Mouse (Mus musculus): ENCODE measurements around the gene Tbc1d23. TPM values are rescaled to one million over a fixed set of nuclear protein-coding genes. Genes with fewer than 3 reads are reported as not detected.
"Not testable (repeated sequence)": the region's sequence is repeated elsewhere in the genome, so short reads cannot be mapped to it uniquely, and the experiment has no call there.

The Tbc1d23 gene
- 9.7 and 16.0 TPM in 2 replicates for polyA plus RNA-seq (2012; rRNA removed)

DNA sequence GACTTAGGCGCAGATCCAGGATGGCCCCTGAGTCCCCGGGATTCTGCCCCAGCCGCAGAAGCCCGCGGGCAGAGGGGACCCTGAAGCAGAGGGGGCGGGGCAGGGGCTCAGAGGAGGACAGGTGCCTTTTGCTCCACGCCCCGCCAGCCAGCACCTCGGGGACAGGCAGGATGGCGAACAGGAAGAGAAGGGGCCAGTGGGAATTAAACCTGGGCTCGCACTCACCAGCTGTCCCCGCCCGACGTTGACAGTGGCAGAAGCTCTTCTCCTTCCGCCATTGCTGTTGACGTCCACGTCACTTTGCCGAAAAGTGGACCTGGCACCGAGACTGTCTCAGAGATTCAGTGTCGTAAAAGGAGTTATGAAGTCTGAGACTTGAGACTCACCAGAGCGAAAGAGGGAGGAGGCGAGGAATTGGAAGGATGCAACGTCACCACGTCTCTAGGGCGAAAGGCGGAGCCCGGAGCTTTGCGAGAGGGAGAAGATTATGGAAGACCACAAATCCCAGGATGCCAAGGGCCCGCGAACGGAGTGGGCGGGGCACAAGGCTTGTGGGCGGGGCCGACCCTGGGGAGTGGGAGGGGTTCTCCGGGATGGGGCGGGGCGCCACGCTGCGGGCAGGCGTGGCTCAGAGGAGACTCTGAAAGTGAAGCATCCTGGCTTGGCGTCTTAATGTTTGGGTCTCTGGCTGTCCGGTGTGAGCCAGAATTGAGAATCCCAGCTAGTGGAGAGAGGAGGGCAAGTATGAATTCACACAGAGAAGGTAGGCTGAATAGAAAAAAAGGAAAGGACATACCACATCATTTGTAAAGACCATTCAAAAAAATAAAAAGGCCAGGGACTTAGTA is at the start of gene Tbc1d23:
Gene Tbc1d23, minus strand, starts transcription at position 416 of the 848 bp plus-strand sequence.
- WGBS: under 1% methylated on average over 42 of the region's 42 CpGs
- peak; percentile 97 for DNase-seq (ENCODE audit: low read depth, low spot score)

DNA sequence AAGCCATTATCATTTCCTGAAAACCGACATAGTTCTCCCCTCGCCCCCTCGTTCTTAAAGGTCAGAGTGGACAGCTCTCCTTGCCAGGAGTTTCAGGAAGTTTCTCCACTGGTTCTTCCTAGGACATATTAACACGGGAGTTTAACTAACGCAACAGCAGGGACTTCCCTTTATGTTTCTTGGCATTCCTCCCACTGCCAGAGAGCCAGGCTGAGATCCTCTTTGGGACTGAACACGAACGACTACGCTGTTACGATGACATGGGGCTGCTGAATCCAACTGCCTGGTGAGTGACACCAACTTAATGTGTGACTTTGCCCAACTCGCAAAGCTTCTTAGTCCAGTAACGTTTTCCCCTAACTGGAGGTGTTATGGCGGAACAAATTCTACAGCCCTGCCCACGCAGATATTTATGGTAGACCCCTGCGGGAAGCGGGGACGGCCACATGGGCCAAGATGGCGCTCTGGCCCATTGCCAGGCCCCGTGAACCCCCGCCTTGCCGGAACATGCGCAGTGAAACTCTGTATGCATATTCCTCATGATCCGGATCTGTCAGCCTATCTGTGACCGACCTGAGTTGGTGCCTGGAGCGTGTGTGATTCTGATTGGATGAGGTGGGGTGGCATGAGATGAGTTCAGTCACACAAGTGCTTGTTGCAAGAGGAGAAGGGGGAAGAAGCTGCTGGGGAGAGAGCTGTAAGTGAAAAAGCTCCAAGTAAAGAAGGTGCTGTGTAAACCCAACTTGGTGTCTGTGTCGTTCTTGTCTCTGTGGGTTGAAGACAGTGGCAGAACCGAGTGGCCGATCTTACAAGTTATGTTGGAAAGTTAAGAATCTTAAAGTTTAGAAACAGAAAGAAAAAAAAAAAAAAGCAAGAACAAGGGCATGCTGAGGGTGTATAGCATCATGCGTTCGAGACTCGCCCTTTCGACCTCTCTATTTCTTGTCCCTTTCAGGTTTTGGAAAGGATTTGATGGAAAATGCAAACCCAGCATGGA is 49.2 kb upstream of the Tbc1d23 start:
- 80% methylated on average over 31 of the region's 31 CpGs for WGBS
- no peak for DNase-seq (ENCODE audit: low read depth, low spot score)

DNA sequence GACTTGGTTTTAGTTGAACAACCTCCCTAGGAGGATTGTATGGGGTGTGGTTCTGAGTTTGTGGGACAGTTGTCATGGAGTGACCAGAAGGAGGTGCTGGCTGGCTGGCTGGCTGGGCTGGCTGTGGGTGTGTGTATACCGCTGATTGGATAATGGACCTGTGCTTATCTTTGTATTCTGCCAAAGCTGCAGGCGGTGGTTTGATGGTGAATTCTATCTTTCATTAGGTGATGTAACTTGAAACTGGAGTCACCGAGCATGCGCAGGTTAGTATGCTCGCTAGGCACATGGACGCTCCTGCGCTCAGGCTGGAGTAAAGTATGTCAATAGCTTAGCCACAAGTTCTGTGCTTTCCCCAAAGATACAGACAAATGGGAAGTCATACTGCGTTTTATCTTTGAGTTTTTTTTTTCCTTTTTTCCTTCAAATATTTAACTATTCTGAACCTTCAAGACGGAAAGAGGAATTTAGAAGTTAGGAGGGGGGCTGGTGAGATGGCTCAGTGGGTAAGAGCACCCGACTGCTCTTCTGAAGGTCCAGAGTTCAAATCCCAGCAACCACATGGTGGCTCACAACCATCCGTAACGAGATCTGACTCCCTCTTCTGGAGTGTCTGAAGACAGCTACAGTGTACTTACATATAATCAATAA is 47.8 kb upstream of the Tbc1d23 start:
- 87% methylated on average over 12 of the region's 12 CpGs for WGBS
- no peak for DNase-seq (ENCODE audit: low read depth, low spot score)

DNA sequence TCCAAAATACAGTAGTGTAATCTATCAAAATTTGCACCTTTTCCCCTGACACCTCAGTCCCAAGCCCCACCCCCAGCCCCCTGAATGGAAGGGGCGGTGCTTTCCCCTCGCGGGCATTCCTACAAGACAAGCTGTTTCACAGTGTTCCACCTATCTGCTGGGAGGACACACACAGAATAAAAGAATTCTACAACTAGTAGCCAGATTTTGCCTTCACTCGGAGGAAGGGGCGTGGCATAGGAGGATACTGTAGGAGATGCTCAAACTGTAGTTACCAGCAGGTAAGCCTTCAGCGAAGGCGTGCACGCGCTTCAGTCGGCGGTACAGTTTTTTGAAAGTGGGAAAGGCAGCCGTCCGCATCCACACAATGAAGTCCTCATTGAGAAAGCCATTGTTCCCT is 38.4 kb upstream of the Tbc1d23 start:
- 90% methylated on average over 13 of the region's 13 CpGs for WGBS
- DNase-seq (ENCODE audit: low read depth, low spot score): no peak

DNA sequence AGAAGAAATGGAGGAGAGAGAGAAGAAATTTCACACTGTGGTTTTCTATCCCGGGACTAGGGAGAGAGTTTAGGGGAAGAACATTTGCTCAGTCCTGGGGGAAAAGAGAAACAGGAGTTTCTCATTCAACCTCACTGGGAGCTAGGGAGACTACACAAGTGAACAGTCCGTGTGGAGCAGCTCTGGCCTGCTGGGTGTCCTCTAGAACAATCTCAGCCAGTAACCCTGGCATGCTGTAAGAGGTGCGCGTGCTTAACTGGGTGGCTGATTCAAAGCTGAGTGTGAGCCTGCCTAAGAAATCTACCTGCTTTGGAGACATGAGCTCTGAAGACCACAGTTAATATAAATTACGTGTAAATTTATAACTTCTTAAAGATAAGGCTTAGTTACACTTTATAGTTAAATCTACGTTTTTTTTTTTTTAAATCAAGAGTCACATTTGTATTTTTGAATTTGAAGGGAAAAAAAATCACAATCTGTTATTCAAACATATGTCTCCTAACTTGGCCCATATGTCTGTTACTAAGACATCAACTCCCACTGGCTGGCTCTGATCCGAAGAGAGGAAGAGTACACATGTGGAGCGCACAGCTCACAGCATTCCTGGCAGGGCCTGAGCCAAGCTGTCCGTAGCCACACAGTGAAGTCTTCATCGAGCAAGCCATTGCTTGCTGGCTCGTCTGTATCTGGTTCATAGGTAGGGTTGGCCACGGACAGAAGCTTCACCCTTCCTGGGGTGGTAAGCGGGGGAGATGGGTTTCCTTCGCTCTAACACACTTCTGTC is 36.9 kb upstream of the Tbc1d23 start:
- WGBS: 78% methylated on average over 14 of the region's 14 CpGs
- no peak for DNase-seq (ENCODE audit: low read depth, low spot score)

DNA sequence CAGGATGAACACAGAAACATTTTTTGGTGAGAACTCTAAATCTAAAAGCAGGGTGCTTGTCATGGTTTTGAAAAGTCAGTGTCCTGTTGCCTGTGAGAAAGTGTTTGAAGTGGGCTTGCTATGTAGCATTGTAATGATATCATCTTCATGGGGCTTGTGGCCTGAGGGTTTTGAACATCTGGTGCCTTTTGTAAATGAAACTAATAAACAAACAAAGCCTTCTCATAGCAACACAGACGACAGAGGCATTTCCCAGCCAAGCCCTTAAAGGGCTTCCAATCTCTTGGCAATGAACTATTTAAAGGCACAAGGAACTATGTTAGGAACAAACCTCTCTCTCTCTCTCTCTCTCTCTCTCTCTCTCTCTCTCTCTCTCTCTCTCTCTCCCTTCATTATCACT is 35.8 kb upstream of the Tbc1d23 start:
- DNase-seq (ENCODE audit: low read depth, low spot score): no peak
- WGBS: 3% methylated on average over 1 of the region's 1 CpGs

DNA sequence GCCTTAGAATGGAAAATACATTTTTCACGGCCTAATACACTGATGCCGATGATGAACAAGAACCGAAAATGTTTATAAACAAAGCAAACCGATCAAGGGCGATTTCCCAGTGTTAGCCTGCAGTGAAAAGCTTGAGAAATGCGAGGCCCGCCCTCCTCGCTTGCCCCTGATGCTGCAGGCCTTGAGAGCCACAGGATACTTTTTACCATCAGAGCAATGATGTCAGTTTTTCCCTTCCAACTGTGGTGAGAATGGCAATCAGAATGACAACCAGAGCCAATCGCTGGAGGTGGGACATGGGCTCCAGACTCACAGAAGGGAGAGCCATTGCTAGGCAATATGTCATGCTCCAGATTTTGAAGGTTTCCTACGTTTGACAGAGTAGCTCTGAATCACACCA is 28.8 kb upstream of the Tbc1d23 start:
- 77% methylated on average over 10 of the region's 10 CpGs for WGBS
- DNase-seq (ENCODE audit: low read depth, low spot score): no peak

DNA sequence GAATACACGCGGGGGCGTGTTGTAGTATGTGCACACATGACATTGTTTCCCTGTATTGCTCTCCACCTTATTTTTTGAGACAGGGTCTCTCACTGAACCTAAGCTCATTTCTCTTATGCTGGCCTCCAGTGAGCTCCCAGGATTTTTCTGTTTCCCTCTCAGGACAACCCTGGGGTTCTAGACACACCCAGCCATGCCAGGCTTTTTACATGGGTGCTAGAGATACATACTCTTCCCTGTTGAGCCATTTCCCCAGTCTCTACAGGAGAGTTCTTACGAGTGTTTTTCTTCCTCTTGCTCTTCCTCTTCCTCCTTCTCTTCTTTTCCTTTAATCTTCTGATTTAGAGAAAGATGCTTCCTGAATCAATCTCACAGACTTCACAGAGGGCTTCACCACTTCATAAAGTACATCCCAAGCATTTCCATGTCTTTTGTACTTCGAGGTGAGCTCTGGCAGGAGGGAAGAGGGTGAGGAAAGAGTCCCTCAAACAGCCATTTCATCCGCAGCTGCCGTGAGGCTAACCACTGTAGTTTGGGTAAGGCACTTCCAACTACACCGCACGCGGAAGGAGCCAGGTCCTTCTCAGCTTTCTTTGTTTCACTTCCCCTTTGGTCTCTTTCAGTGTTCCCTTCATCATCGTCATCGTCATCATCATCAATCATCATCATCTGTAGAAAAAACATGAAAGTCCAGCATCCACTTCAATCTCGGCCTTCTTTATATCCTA is 28.2 kb upstream of the Tbc1d23 start:
- 79% methylated on average over 13 of the region's 13 CpGs for WGBS

DNA sequence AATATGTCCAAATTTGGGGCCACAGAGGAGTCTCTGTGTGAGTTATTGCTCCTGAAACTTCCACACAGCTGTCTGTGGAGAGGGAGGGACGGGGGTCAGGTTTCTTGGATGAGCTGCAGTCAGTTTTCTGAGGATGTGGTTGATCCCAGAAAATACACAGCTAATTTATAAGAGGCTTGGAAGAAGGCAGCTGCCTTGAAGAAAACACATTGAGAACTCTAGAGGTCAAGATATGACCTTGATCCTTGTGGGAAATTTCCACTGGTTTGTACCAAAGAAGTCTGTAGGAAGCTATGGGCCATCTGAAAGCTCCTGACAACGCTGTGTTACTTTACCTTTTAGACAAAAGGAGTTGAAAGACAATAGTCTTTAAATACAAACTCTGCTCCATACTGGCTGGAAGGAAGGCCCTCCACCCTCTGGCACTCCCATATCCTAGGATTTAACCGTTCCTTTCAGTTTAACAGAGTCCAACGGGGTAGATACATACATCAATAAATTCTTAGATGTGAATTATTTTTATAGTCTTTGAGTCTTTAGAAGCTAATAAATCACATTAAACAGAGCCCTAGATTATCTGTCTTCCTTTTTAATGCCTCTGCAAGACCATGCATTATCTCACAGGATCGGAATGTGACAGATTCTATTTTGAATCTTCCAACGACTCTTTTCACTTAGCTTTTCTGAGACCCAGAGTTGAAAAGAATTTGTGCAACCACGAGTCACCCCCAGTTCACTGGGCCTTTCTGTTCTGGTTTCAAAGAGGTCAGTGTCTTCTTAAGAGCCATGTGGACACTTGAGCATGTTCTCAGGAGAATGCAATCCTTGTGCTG is 20.5 kb upstream of the Tbc1d23 start:
- WGBS: 30% methylated on average over 7 of the region's 7 CpGs
- no peak for DNase-seq (ENCODE audit: low read depth, low spot score)

More for the DNA sequence above, 28.2 kb upstream of the Tbc1d23 start:
- DNase-seq (ENCODE audit: low read depth, low spot score): no peak

DNA sequence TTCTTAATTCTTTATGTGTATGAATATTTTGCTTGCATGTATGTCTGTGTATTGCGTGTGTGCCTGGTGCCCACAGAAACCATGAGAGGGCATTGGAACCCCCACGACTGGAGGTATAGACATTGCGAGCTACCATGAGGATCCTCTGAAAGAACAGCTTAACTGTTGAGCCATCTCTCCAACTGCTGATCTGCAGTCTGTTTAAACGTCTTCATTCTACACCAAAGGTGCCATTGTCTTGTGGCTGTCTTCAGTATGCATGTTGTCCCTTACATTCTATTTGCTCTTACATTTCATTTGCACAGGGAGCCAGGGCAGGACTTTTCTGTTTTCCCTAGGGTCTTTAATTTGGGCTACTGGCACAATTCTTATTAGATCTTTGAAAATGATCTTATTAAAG is 19.7 kb upstream of the Tbc1d23 start:
- 88% methylated on average over 4 of the region's 4 CpGs for WGBS
- no peak for DNase-seq (ENCODE audit: low read depth, low spot score)

DNA sequence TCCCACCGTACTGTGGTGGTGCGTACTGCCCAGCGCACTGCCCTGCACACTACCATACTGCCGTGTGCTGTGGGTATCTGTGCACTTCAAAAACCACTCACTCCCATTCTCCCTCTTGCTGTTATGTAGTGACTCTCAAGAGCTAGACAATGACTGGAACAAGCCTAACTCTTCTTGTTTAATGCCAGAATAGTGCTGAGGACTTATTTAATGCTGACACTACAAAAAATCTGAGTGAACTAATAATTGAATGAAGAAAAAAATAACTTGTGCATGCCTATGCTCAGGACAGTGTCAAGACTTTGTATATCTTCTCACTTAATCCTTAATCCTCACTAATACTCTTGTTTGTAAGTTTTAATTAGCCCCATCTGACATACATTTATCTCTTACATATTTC is 16.2 kb upstream of the Tbc1d23 start:
- WGBS: 91% methylated on average over 4 of the region's 4 CpGs

DNA sequence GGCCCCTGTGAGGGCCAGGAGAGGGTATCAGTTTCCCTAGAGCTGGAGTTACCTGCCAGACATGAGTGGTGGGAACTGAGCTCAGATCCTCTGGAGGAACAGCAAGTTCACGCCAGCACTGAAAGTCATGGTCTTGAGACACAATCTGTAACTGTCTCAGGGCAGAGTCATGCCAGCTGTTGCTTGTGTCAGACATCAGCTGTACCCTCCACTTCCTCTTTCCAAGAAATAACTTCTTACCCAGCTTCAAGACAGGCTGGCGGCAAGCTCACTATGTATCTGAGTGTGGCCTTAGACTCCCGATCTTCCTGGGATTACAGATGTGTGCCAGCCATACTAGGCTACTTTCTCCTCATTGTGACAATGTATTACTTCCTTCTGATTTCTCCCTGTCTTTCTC is 15.3 kb upstream of the Tbc1d23 start:
- WGBS: 79% methylated on average over 3 of the region's 3 CpGs

More for the DNA sequence above, 16.2 kb upstream of the Tbc1d23 start:
- DNase-seq (ENCODE audit: low read depth, low spot score): no peak

DNA sequence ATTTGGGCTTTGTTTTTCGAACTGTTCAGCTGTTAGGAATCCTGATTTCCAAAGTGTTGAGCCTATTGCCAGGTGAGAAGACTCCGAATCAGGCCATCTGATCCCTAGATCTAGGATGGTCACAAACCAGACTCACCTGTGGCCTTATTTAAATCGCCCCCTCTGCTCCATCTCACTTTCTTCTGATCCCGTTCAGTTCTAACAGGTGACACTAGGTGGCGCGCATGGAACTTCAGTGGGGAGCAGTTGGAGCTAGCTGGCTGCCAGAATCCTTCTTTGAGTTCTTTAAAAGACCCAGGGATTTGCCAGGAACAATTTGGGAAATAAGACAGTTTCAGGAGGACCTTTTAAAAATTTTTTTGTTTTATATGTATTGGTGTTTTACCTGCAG is 12.5 kb upstream of the Tbc1d23 start:
- 5% methylated on average over 6 of the region's 6 CpGs for WGBS
- peak; percentile 31 for DNase-seq (ENCODE audit: low read depth, low spot score)

More for the DNA sequence above, 15.3 kb upstream of the Tbc1d23 start:
- DNase-seq (ENCODE audit: low read depth, low spot score): no peak

DNA sequence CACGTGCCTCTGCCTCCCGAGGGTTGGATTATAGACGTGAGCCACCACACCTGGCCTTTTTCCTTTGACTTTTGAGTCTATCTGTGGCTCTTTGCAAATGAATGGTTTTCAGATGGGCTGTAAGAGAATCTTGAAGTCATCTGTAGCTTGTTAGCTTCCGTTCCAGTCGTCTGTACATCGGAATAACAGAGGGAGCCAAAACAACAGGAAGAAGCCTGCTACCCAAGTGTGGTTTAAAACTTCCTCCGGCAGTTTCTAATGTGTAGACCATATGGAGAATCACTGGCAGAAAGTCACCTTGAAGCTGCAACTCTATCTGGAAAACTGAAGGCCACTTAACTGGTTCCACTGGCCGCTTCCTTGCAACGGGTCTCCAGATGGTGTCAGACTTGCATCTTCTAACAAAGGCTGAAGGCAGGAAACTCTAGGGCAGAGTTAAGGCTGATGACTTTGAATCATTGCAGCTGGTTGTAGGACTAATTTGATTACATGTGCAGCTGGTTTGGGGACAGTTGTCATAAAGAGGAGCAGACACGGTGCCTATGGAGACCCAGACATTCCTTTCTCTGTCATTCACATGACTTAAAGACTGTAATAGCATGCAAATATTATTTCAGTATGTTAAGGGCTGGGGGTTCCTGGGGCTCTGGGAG is 12.0 kb upstream of the Tbc1d23 start:
- WGBS: 41% methylated on average over 10 of the region's 10 CpGs
- DNase-seq (ENCODE audit: low read depth, low spot score): no peak

DNA sequence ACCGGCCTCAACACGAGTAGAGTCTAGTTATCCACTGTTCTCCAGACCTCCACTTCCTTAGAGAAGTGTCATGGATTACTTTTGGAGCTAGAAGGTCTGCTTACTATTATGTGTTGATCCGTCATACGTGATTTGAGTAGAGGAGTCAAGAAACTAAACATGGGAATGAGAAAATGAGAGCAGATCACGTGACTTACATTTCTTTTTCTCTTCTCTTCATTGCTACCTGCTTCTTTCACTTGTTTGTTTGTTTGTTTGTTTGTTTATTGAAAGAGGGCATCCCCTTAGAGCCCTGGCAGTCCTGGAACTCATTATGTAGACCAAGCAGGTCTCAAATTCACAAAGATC is 11.5 kb upstream of the Tbc1d23 start:
- 85% methylated on average over 5 of the region's 5 CpGs for WGBS
- DNase-seq (ENCODE audit: low read depth, low spot score): no peak

DNA sequence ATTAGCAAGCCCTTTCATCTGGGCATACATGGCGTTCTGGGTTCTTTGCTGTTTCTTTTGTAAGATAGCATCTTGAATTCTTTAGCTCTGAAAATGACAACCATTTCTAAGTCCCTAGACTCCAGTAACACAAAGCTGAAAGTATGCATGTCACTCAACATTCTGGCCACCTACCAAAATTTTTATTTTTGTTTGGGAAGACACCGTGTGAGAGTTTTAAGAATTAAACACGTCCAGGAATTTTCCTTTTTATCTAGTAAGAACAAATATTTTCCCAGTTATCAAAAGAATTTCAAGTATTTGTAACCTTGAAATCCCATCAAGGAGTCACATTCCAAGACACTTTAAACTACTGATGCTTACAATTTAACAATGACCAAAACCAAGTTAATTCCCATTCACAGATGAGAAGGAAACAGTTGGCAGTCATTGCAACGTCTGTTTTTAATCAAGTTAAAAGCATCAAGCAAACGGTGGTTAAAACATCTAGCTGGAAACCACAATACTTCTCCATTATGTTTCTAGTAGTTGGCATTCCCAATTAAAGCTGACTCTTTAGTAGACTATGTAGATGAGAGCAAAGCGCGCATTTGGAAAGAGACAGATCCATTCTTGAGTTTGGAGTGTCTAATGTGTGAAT is 4.7 kb upstream of the Tbc1d23 start:
- WGBS: 47% methylated on average over 7 of the region's 7 CpGs
- no peak for DNase-seq (ENCODE audit: low read depth, low spot score)

DNA sequence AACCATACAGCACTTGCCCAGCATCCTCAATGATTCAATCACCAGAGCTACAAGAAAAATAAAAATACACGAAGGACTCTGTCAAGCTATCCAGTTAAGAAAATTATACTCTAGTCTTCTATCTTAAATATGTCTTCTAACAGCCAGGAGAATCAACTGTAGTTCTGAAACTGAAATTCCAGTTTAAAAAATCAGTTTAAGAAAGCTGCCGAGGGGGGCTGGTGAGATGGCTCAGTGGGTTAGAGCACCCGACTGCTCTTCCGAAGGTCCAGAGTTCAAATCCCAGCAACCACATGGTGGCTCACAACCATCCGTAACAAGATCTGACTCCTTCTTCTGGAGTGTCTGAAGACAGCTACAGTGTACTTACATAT is 620 bp upstream of the Tbc1d23 start:
- not testable (repeated sequence) for DNase-seq (ENCODE audit: low read depth, low spot score)
- 69% methylated on average over 5 of the region's 5 CpGs for WGBS
